Mouse (Mus musculus) E14TG2a.4 (cell line): ENCODE data around the gene Dnal4.

Experiments used
- CTCF ChIP-seq: conservative IDR thresholded peaks from 2 replicates; pipeline ENCODE4 v1.5.1; 2014; ENCODE audit warnings: low read length
- NANOG ChIP-seq: IDR thresholded peaks from 2 replicates; pipeline ENCODE4 v1.6.1; 2014; ENCODE audit warnings: borderline replicate concordance, low read length, mixed read lengths
- POU5F1 ChIP-seq: IDR thresholded peaks from 2 replicates; pipeline ENCODE4 v1.6.1; 2014; ENCODE audit warnings: low read length, borderline replicate concordance

- TF ChIP-seq NANOG: no peak
- no peak for TF ChIP-seq CTCF
- TF ChIP-seq POU5F1: no peak
These were observed 49.6 kb upstream of the Dnal4 start for GRCm38 (mm10) chr15:79827061-79827777.
